Mouse (Mus musculus) erythroblast, embryonic 14.5 days (primary cell): ENCODE measurements around the gene Lman1l. TPM values are rescaled to one million over a fixed set of nuclear protein-coding genes. Genes with fewer than 3 reads are reported as not detected.

Experiments used
- H3K27me3 ChIP-seq: 2 replicates; pipeline ENCODE4 v1.6.1; 2012; ENCODE audit warnings: inconsistent platforms; ENCODE audit not compliant: control insufficient read depth
- H3K36me3 ChIP-seq: 2 replicates; pipeline ENCODE4 v1.6.1; 2012; ENCODE audit warnings: mild to moderate bottlenecking, inconsistent platforms; ENCODE audit not compliant: control insufficient read depth
- H3K4me1 ChIP-seq: 2 replicates; pipeline ENCODE4 v1.6.1; 2012; ENCODE audit warnings: inconsistent platforms; ENCODE audit not compliant: control insufficient read depth
- H3K4me3 ChIP-seq: replicated peaks from 2 replicates; pipeline ENCODE3; 2012; ENCODE audit warnings: moderate library complexity, mild to moderate bottlenecking, inconsistent platforms
- H3K9me3 ChIP-seq: 2 replicates; pipeline ENCODE4 v1.6.1; 2012; ENCODE audit warnings: low read length, inconsistent platforms, mixed read lengths; ENCODE audit not compliant: control insufficient read depth
- GATA1 ChIP-seq: IDR thresholded peaks from 2 replicates; pipeline ENCODE4 v1.6.1; 2012; ENCODE audit warnings: low read length, inconsistent platforms, mixed read lengths
- TAL1 ChIP-seq: IDR thresholded peaks from 3 replicates; pipeline ENCODE4 v1.6.1; 2012; ENCODE audit warnings: low read length, inconsistent platforms, mixed read lengths
- polyA plus RNA-seq: library from polyadenylated mRNA; stranded (reverse); fragments of >175 nt; gene quantifications from 2 replicates; pipeline ENCODE4 v1.2.3, GENCODE M21; 2012

The Lman1l gene
- polyA plus RNA-seq: not detected in 2 replicates

- Histone ChIP-seq H3K4me1 (peaks cover 20% of the 10 kb centered on the region), H3K27me3 (peaks cover 7% of the 10 kb centered on the region), H3K36me3 (peaks cover 13% of the 10 kb centered on the region), H3K4me3 (no peak within 1 kb of the TSS), H3K9me3 (no peaks in the 10 kb centered on the region)
- TF ChIP-seq GATA1 (no peak), TAL1 (no peak)
Measured at GRCm38 (mm10) chr9:57620674-57621073, at the start of gene Lman1l. Lman1l (minus strand) TSS chr9:57620774.

- Histone ChIP-seq H3K4me3 (no peak overlapping the region), H3K36me3 (no peaks in the 10 kb centered on the region), H3K9me3 (no peaks in the 10 kb centered on the region), H3K27me3 (no peaks in the 10 kb centered on the region), H3K4me1 (peaks cover 5% of the 10 kb centered on the region)
- TF ChIP-seq GATA1 (no peak), TAL1 (no peak)
Measured at GRCm38 (mm10) chr9:57669566-57669965, 49.0 kb upstream of the Lman1l start.

- Histone ChIP-seq H3K36me3 (no peaks in the 10 kb centered on the region), H3K4me1 (peaks cover 5% of the 10 kb centered on the region), H3K4me3 (no peak overlapping the region), H3K27me3 (no peaks in the 10 kb centered on the region), H3K9me3 (no peaks in the 10 kb centered on the region)
- TF ChIP-seq TAL1 (no peak), GATA1 (no peak)
Measured at GRCm38 (mm10) chr9:57668277-57668676, 47.7 kb upstream of the Lman1l start.

GRCm38 (mm10) chr9:57667817-57668216, 47.2 kb upstream of the Lman1l start:
- H3K4me1 ChIP-seq: peaks cover 5% of the 10 kb centered on the region
- no peaks in the 10 kb centered on the region for H3K36me3 ChIP-seq
- no peak for TF ChIP-seq GATA1
- no peak for TF ChIP-seq TAL1
- H3K27me3 ChIP-seq: no peaks in the 10 kb centered on the region
- H3K4me3 ChIP-seq: no peak overlapping the region
- H3K9me3 ChIP-seq: no peaks in the 10 kb centered on the region

GRCm38 (mm10) chr9:57667136-57667535, 46.6 kb upstream of the Lman1l start:
- H3K36me3 ChIP-seq: no peaks in the 10 kb centered on the region
- H3K27me3 ChIP-seq: no peaks in the 10 kb centered on the region
- TF ChIP-seq TAL1: no peak
- TF ChIP-seq GATA1: no peak
- H3K4me1 ChIP-seq: peaks cover 7% of the 10 kb centered on the region
- H3K9me3 ChIP-seq: no peaks in the 10 kb centered on the region
- H3K4me3 ChIP-seq: no peak overlapping the region

- Histone ChIP-seq H3K27me3 (no peaks in the 10 kb centered on the region), H3K36me3 (no peaks in the 10 kb centered on the region), H3K4me3 (no peak overlapping the region), H3K4me1 (peaks cover 10% of the 10 kb centered on the region), H3K9me3 (no peaks in the 10 kb centered on the region)
- TF ChIP-seq TAL1 (no peak), GATA1 (no peak)
Measured at GRCm38 (mm10) chr9:57666536-57666935, 46.0 kb upstream of the Lman1l start.

GRCm38 (mm10) chr9:57664616-57665015, 44.0 kb upstream of the Lman1l start:
- TF ChIP-seq TAL1 (no peak), GATA1 (no peak)
- Histone ChIP-seq H3K9me3 (no peaks in the 10 kb centered on the region), H3K4me1 (peaks cover 29% of the 10 kb centered on the region), H3K36me3 (no peaks in the 10 kb centered on the region), H3K27me3 (no peaks in the 10 kb centered on the region), H3K4me3 (no peak overlapping the region)

GRCm38 (mm10) chr9:57661552-57661951, 41.0 kb upstream of the Lman1l start:
- Histone ChIP-seq H3K4me3 (no peak overlapping the region), H3K4me1 (peaks cover 24% of the 10 kb centered on the region), H3K27me3 (no peaks in the 10 kb centered on the region), H3K9me3 (no peaks in the 10 kb centered on the region), H3K36me3 (no peaks in the 10 kb centered on the region)
- TF ChIP-seq TAL1: no peak
- TF ChIP-seq GATA1: no peak

- peak overlapping the region; percentile 0 for H3K4me3 ChIP-seq
- H3K36me3 ChIP-seq: no peaks in the 10 kb centered on the region
- peaks cover 32% of the 10 kb centered on the region for H3K4me1 ChIP-seq
- H3K27me3 ChIP-seq: no peaks in the 10 kb centered on the region
- H3K9me3 ChIP-seq: no peaks in the 10 kb centered on the region
- peak; percentile 87 for TF ChIP-seq GATA1
- TF ChIP-seq TAL1: peak; percentile 79
Measured at GRCm38 (mm10) chr9:57660501-57660900, 39.9 kb upstream of the Lman1l start.

- Histone ChIP-seq H3K36me3 (no peaks in the 10 kb centered on the region), H3K27me3 (no peaks in the 10 kb centered on the region), H3K9me3 (no peaks in the 10 kb centered on the region), H3K4me1 (peaks cover 32% of the 10 kb centered on the region), H3K4me3 (no peak overlapping the region)
- no peak for TF ChIP-seq TAL1
- TF ChIP-seq GATA1: no peak
Measured at GRCm38 (mm10) chr9:57659774-57660173, 39.2 kb upstream of the Lman1l start.
